Mouse (Mus musculus) CH12.LX (cell line): ENCODE results near the gene Tgm2. TPM values are rescaled to one million over a fixed set of nuclear protein-coding genes. Genes with fewer than 3 reads are reported as not detected.

Experiments used
- DNase-seq: peaks from one replicate; pipeline ENCODE4 v3.0.0-alpha.2; 2013; ENCODE audit errors: extremely low read depth
- H3K27ac ChIP-seq: 2 replicates; pipeline ENCODE4 v1.5.1; 2012; ENCODE audit warnings: low read depth, mild to moderate bottlenecking, control low read depth, moderate library complexity; ENCODE audit not compliant: insufficient read depth
- H3K27me3 ChIP-seq: replicated peaks from 2 replicates; pipeline ENCODE3; 2012; ENCODE audit warnings: inconsistent platforms
- H3K36me3 ChIP-seq, 2 experiments: replicated peaks in 1 of 2; 2 replicates each; pipeline versions ENCODE3 to v1.6.1; 2012; ENCODE audit warnings: inconsistent platforms in 1 of 2, low read length in 1 of 2, mild to moderate bottlenecking in 1 of 2, mixed read lengths in 1 of 2, moderate library complexity in 1 of 2; ENCODE audit not compliant: control insufficient read depth in 1 of 2, insufficient read depth in 1 of 2
- H3K4me1 ChIP-seq, 2 experiments: 2 replicates each; pipeline ENCODE4 v1.6.1; 2012; ENCODE audit warnings: inconsistent platforms in 1 of 2, moderate library complexity in 1 of 2; ENCODE audit not compliant: insufficient read depth in 2 of 2, control insufficient read depth in 1 of 2
- H3K4me2 ChIP-seq: 2 replicates; pipeline ENCODE4 v1.6.1; 2012; ENCODE audit warnings: low read depth, mild to moderate bottlenecking, control low read depth; ENCODE audit not compliant: poor library complexity, insufficient read depth, severe bottlenecking
- H3K4me3 ChIP-seq, 3 experiments: fragments of 150-350 bp in 1 of 3; sonication (generic) in 1 of 3; replicated peaks in 1 of 3; 2 replicates each; pipeline versions ENCODE3 to v1.5.1; 2011 to 2012; ENCODE audit warnings: low read depth in 2 of 3, low read length in 2 of 3, mild to moderate bottlenecking in 2 of 3, moderate library complexity in 2 of 3, control low read depth in 1 of 3, improper control_type of control experiment in 1 of 3, inconsistent platforms in 1 of 3, mixed read lengths in 1 of 3; ENCODE audit not compliant: poor library complexity in 1 of 3
- H3K79me2 ChIP-seq: replicated peaks from 2 replicates; pipeline ENCODE4 v1.6.1; 2012; ENCODE audit warnings: mild to moderate bottlenecking, moderate library complexity; ENCODE audit not compliant: control insufficient read depth, poor library complexity, insufficient read depth, severe bottlenecking; ENCODE audit errors: extremely low read depth
- H3K9ac ChIP-seq: 2 replicates; pipeline ENCODE4 v1.6.1; 2012; ENCODE audit warnings: low read depth, mild to moderate bottlenecking, control low read depth, moderate library complexity; ENCODE audit not compliant: insufficient read depth
- H3K9me3 ChIP-seq: replicated peaks from 2 replicates; pipeline ENCODE3; 2012; ENCODE audit warnings: low read length, inconsistent platforms, mixed read lengths
- BHLHE40 ChIP-seq: IDR thresholded peaks from 2 replicates; pipeline ENCODE4 v1.6.1; 2011; ENCODE audit warnings: mild to moderate bottlenecking, low read depth, low read length, improper control_type of control experiment
- CHD1 ChIP-seq: IDR thresholded peaks from 2 replicates; pipeline ENCODE4 v1.6.1; 2012; ENCODE audit warnings: low read depth, low read length, improper control_type of control experiment, inconsistent platforms
- CHD2 ChIP-seq: IDR thresholded peaks from 2 replicates; pipeline ENCODE4 v1.6.1; 2011; ENCODE audit warnings: low read length, improper control_type of control experiment
- CTCF ChIP-seq, 2 experiments: IDR thresholded peaks in 1 of 2; conservative IDR thresholded peaks in 1 of 2; 2 replicates each; pipeline ENCODE4 v1.5.1; 2011 to 2012; ENCODE audit warnings: low read depth in 2 of 2, low read length in 2 of 2, improper control_type of control experiment in 1 of 2, inconsistent platforms in 1 of 2, mild to moderate bottlenecking in 1 of 2, moderate library complexity in 1 of 2
- ELF1 ChIP-seq: IDR thresholded peaks from 2 replicates; pipeline ENCODE4 v1.6.1; 2014; ENCODE audit warnings: low read depth, mild to moderate bottlenecking, inconsistent platforms, low read length, improper control_type of control experiment
- GABPA ChIP-seq: IDR thresholded peaks from 2 replicates; pipeline ENCODE4 v1.6.1; 2012; ENCODE audit warnings: low read depth, low read length, improper control_type of control experiment, inconsistent platforms; ENCODE audit not compliant: insufficient replicate concordance
- IRF4 ChIP-seq: IDR thresholded peaks from 2 replicates; pipeline ENCODE4 v1.6.1; 2014; ENCODE audit warnings: low read depth, mild to moderate bottlenecking, inconsistent platforms, low read length, improper control_type of control experiment
- JUND ChIP-seq: conservative IDR thresholded peaks from 2 replicates; pipeline ENCODE4 v1.6.1; 2011; ENCODE audit warnings: low read depth, low read length, improper control_type of control experiment
- MAX ChIP-seq: IDR thresholded peaks from 2 replicates; pipeline ENCODE4 v1.6.1; 2011; ENCODE audit warnings: low read length, improper control_type of control experiment
- MEF2A ChIP-seq: IDR thresholded peaks from 2 replicates; pipeline ENCODE4 v1.6.1; 2014; ENCODE audit warnings: low read depth, mild to moderate bottlenecking, inconsistent platforms, low read length, improper control_type of control experiment, borderline replicate concordance
- NELFE ChIP-seq: IDR thresholded peaks from 2 replicates; pipeline ENCODE4 v1.6.1; 2011; ENCODE audit warnings: low read depth, low read length, improper control_type of control experiment
- POLR2A ChIP-seq: IDR thresholded peaks from 2 replicates; pipeline ENCODE4 v1.6.1; 2011; ENCODE audit warnings: low read depth, mild to moderate bottlenecking, improper control_type of control experiment, low read length
- TCF12 ChIP-seq: IDR thresholded peaks from 2 replicates; pipeline ENCODE4 v1.6.1; 2014; ENCODE audit warnings: low read depth, mild to moderate bottlenecking, inconsistent platforms, low read length, improper control_type of control experiment
- UBTF ChIP-seq: IDR thresholded peaks from 2 replicates; pipeline ENCODE4 v1.6.1; 2012; ENCODE audit warnings: low read depth, mild to moderate bottlenecking, inconsistent platforms, low read length, improper control_type of control experiment, moderate library complexity
- ZNF384 ChIP-seq: IDR thresholded peaks from 2 replicates; pipeline ENCODE4 v1.6.1; 2012; ENCODE audit warnings: low read depth, low read length, improper control_type of control experiment, inconsistent platforms
- dilution Hi-C: fragments of 300-500 bp; cut with MboI; formaldehyde crosslinking; loops from 2 replicates; pipeline ENCODE4 v1.14.3; 2020; ENCODE audit warnings: low sequenced_read_pairs; ENCODE audit not compliant: extremely low pct_unique_long_range_greater_than_20kb, extremely low pct_ligation_motif_present
- in situ Hi-C: fragments of 300-500 bp; cut with MboI; formaldehyde crosslinking; loops from 3 replicates; pipeline ENCODE4 v1.14.3; 2019; ENCODE audit warnings: low sequenced_read_pairs, low pct_ligation_motif_present, low pct_unique_long_range_greater_than_20kb, mixed read lengths
- polyA plus RNA-seq: library from polyadenylated mRNA; unstranded; fragments of >175 nt; gene quantifications from 2 replicates; pipeline ENCODE4 v1.2.1, GENCODE M21; 2012; ENCODE audit warnings: low read depth; ENCODE audit not compliant: insufficient read length
- total RNA-seq, 2 experiments: library from RNA; depleted of rRNA; stranded (reverse); fragments of 300-350 nt in 1 of 2; fragments of >200 nt in 1 of 2; gene quantifications; 2 replicates each; pipeline ENCODE4 v1.2.3; 2012 to 2014

The Tgm2 gene
- total and polyA plus RNA-seq, 3 experiments, result 0.08 to 0.50 (median 0.21) TPM

DNA sequence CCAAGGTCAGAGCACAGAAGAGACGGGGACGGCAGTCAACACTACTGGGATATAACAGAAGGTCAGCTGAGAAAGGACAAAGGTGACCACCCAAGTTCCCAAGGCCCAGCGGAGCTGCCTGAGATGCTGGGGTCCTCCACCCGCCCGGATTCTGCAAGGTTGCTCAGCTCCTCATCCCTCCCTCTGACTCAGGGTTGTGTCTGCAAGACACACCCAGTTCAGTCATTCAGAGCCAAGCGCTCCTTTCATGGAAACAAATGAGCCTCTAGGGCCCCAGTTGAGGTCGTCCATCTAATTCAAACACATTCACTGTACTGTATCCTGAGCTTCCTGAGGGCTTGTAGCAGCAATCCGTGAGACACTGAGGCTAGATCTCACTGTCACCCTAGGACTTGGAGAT lies 8.4 kb upstream of the Tgm2 start:
- H3K4me1 ChIP-seq, result peaks cover 4 to 15% of the 10 kb centered on the region in 2 experiments
- dilution Hi-C loops, result no loop called here
- no peak overlapping the region for H3K9ac ChIP-seq
- no peaks in the 10 kb centered on the region for H3K36me3 ChIP-seq
- peaks cover 18% of the 10 kb centered on the region for H3K9me3 ChIP-seq
- no peak for DNase-seq
- H3K27me3 ChIP-seq, result peaks cover 60% of the 10 kb centered on the region
- no peak overlapping the region for H3K4me2 ChIP-seq
- in situ Hi-C loops, result no loop called here
- H3K27ac ChIP-seq, result no peak overlapping the region
- H3K79me2 ChIP-seq, result no peaks in the 10 kb centered on the region
- TF ChIP-seq MAX (no peak), TCF12 (no peak), CHD2 (no peak), JUND (no peak), CHD1 (no peak), MEF2A (no peak), BHLHE40 (no peak), UBTF (no peak), ELF1 (no peak), ZNF384 (no peak), GABPA (no peak), NELFE (no peak), CTCF (conservative IDR thresholded peaks at IDR 0.05 in 1 of 2, IDR thresholded peaks at IDR 0.05 in 1 of 2; ENCODE audit: low read depth in 2 of 2, low read length in 2 of 2) (no peak)
- no peak overlapping the region for H3K4me3 ChIP-seq

DNA sequence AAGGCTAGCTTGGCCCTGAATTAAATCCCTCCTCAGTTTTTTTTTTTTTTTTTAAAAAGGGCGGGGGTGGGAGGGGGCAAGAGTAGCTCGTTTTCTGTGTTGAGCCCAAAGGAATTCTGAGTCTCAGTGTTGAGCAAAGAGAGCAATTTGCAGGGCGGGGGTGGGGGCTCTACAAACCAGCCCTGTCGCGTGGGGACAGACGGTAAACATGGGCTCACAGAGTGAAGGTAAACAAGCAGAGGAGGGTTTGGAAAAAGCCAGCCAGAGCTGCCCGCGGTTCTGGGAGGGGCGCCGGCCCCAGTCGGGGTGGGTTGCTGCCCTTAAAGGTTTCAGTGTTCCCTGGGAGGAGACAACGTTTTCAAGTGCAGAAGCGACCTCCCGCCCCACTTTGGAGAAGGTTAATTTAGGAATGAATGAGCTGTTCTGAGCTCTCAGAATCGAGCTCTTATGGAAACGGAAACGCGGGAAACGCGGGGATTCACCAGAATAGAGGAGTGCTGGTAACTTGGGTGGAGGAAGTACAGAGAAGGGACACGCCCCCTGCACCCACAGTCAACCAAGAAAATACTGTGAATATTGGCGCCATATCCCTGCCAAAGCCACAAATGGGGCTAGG lies 7.6 kb upstream of the Tgm2 start:
- no peak overlapping the region for H3K9ac ChIP-seq
- TF ChIP-seq IRF4 (0 out of 2 replicates have a peak, but pooled peaks have one; percentile 7), POLR2A (no peak), ZNF384 (peak; percentile 61; the same call in 1 of the 2 replicates)
- dilution Hi-C loops (no loop called here), in situ Hi-C loops (no loop called here)
- H3K4me2 ChIP-seq, result peak overlapping the region; percentile 63
- H3K79me2 ChIP-seq, result no peaks in the 10 kb centered on the region
- no peak overlapping the region for H3K27ac ChIP-seq
- no peaks in the 10 kb centered on the region for H3K36me3 ChIP-seq
- peak; percentile 35 for DNase-seq
- peaks cover 0 to 12% of the 10 kb centered on the region in 2 experiments; a peak in 2 of 4 replicates for H3K4me1 ChIP-seq
- H3K4me3 ChIP-seq, result peak overlapping the region in 1 of 3 experiments; percentile 19
- H3K9me3 ChIP-seq, result peaks cover 15% of the 10 kb centered on the region
- H3K27me3 ChIP-seq, result peaks cover 66% of the 10 kb centered on the region
